Mouse (Mus musculus) heart, postnatal 25 days (tissue): ENCODE measurements around the gene 2410131K14Rik. TPM values are rescaled to one million over a fixed set of nuclear protein-coding genes. Genes with fewer than 3 reads are reported as not detected.
A peak's percentile ranks its signal among the peaks of the same experiment; 100 is the strongest.

Source experiments
- DNase-seq: peaks from one replicate; pipeline ENCODE4 v3.0.0; 2022; ENCODE audit warnings: low spot score
- intact Hi-C: fragments of 180-260 bp; cut with DNase I; formaldehyde crosslinking; loops from one replicate; pipeline ENCODE4 v1.15.1; 2025
- total RNA-seq, 2 experiments: library from RNA; stranded (reverse); gene quantifications; 2 replicates each; pipeline ENCODE4 v1.2.3; 2021

2410131K14Rik gene
- total RNA-seq, 2 experiments from 2014 or later, result 7.4 to 8.8 TPM

DNA sequence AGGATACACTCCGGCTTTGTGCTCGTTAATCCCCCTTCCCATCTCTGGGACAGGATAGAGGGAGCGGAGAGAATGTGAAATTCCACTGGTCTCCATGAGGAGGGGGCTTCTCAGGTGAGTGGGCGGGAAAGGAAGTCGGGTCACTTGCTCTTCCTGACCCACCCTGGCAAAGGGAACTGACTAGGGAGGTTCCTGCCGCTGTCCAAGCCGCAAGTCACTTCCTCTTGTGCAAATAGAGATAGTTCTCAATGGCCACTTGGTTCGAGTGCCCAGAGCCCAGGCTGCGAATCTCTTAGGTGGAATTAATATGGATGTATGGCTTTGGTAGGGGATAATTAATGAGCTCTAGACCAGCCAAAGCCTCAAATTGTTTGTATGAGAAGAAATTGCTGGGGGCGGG is 15.0 kb downstream of the 2410131K14Rik start:
- intact Hi-C loops, result no loop called here
- no peak for DNase-seq

DNA sequence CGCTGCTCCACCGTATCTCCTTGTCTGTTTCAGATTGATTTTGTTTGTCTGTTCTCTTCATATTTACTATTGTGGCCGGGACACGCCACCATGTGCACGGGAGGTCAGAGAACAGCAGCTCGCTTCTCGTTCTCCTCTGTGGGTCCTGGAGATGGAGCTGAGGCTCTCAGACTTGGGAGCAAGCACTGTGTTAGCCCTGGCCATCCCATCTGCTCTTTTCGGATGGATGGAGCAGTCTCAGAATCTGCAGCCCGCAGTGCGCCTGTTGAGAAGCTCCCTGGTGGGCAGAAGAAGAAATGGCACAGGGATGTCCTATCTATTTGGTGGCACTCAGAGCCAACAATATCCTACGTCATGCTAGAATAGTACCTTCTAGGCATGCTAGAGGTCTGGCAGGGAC is 15.6 kb downstream of the 2410131K14Rik start:
- no peak for DNase-seq
- intact Hi-C loops, result no loop called here

DNA sequence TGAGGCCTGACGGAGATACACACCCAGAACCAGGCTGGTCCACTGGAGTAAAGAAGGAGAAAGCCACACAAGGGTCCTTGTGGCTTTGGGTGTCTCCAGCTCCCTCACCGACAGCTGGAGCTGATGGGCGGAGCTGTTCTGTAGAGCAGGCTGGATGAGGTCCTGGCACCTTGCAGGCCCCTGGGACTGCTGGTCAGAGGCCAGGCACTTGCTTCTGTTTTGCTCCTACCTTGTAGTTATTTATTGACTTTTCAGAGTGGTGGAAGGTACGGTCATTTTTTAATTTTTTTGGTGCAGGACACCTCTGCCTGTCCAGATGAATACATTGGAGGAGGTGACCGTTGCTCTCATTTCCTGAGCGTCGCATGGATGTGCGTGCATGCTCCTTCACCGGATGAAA is 16.2 kb downstream of the 2410131K14Rik start:
- intact Hi-C loops, result no loop called here

DNA sequence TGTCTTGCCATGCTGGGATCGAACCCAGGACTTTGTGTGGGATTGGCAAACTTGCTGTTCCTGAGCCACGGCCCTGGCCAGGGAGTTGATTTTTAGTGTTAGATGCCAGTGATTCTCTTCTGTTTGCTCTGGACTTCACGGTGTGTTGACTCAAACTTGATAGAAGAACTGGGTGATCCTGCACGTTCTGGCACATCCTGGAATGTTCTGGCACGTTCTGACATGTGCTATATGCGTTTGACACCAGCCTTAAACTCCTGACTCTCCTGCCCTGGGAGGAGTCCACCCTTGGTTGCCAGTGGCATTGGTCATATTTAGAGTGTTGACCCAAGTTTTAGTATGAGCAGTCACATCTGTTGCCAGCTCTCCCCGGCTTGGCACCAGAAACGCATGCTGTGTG is 17.4 kb downstream of the 2410131K14Rik start:
- DNase-seq, result no peak
- intact Hi-C loops, result no loop called here

More for the DNA sequence above, 16.2 kb downstream of the 2410131K14Rik start:
- DNase-seq, result no peak

DNA sequence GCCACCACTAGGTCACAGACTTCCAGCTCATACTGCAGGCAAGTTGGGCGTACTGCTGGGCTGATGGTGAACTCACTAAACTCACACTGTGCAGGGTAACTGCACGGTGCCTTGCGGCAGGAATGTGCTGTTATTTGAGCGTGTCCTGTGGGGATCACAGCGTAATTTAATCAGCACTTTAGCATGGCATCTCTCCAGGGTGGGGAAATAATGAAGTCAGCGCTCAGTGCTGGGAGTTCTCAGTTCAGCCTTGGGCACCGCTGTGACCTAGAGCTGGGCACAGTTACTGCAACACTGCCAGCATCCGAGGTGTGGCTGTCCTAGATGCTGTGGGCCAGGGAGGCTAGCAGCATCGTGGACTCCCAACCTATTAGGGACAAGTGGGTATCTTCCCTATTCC is 19.3 kb downstream of the 2410131K14Rik start:
- no peak for DNase-seq
- intact Hi-C loops, result no loop called here

DNA sequence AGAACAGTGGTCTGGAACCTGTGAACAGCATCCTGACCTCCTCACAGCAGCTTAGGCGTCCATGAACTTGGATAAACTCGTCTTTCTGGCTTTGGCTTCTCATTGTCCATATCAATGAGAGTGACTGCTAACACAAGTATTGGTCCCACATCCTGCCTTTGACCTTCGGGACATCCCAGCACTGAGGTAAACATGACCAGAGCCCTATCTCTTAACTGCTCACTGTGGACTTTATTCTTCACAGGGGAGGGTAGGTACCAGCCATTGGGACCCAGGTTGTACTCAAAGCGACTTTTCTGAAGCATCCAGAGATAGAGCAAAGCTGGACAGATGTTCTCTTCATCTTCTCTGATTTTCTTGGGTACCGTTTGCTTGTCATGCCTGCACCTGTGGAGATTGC is 20.3 kb downstream of the 2410131K14Rik start:
- no peak for DNase-seq
- intact Hi-C loops, result loop anchor here (5.0 kb wide), 1 partner anchor 497 kb away; no protein-coding TSS in a partner anchor

DNA sequence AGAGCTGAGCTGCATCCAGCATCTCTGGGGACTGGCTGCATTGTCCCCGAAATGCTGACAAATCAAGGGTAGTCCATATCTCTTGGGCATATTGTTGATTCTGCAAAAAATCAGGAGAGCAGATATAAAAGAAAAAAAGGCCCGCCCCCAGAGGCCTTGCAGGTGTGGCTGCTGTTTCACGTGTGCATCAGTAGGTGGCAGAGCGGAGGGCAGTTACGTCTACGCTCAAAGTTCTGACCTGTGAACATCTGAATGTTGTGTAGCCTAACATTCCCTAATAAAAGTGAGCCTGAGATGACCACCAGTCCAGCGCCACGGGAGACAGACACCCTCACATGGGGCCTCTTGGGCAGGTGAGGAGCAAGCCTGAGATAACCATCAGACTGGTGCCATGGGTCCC is 21.3 kb downstream of the 2410131K14Rik start:
- intact Hi-C loops, result loop anchor here (5.0 kb wide), 1 partner anchor 496 kb away; no protein-coding TSS in a partner anchor
- DNase-seq, result no peak

DNA sequence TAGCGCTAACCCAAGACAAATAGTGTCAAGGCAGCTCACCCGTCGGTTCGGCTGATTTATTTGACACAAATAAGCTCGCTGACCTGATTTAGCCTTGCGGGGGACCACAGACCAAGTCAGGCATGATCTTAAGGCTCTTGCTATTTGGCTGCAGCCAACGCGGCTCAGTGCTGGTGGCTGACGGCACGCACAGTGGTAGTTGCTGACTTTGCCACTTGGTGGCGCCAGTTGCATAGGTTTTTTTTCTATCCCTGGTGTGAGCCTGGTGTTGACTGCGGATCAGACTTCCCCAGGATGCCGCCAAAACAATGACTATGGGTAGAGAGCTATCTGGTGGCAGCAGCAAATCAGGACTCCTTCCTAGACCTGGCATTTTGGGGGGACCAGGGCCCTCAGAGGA is 24.0 kb downstream of the 2410131K14Rik start:
- DNase-seq, result peak; percentile 68
- intact Hi-C loops, result loop anchor here (1.0 to 5.0 kb wide), 6 partner anchors 46 to 493 kb away; partner anchors contain the start of gene Med13l

DNA sequence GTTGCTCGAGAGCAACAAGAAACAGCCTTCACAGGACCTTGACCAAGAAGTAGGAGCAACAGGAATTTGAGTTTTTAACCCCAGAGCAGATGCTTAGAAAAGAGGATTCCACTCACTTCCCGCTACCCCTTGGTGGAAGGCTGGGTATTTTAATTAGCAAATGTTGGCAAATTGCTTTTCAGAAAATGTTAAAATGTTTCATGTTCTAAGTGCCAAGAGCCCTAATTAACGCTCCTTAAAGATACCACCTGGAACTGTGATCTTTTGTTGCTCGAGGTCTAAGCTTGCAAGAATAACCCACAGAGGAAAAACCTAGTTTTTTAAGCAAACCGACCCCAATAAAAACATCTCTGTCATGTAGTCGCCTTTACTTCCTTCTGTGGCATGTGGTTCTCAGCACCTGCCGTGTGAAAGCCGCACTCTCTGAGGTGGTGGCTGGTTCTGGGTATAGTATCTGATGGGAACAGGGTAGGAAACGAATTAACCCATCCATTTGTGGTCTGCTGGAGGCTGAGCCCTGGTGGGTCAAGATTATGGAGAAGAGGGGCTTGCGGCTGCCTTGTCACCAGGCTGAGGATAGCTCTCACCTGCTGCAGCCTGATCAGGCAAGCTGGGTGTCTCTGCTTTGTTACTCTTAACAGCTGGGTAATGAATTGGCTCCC is 26.6 kb downstream of the 2410131K14Rik start:
- intact Hi-C loops, result loop anchor here (2.0 kb wide), 1 partner anchor 321 kb away; no protein-coding TSS in a partner anchor
- no peak for DNase-seq

DNA sequence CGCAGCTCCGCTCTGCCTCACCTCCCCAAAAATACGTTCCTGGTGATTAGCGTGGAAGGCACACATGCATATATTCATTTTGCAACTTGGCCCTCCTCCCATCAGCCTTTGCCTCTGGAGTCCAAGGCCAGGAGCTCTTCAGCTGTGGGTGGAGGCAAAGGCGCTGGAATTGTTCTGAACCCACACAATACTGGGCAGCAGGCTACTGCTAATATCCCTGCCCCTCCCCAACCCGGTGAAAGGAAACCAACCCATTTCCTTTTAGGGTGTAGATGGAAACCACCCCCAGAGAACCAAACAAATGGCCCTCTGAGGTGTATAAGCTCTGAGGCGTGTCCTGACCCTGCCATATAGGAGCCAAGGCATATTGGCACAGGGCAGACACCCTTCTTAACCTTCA is 28.4 kb downstream of the 2410131K14Rik start:
- intact Hi-C loops, result no loop called here
- no peak for DNase-seq

DNA sequence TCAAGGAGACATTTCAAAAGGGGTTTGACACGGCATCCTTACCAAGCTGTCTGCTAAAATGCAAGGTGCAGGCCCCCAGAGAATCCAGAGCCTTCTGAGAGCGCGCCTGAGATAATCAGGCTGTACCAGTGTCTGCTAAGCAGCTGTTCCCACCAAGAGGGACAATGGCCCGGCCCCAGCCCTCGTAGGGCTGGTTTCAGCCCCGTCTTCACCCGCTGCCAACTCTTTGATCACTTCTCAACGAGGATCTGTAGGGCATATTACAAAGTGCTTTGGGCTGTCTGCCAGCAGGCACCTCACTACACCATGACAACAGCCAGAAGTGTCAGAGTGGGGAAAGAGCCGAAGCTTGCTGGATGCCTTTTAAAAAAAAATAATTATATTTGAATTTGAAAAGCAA is 29.5 kb downstream of the 2410131K14Rik start:
- no peak for DNase-seq
- intact Hi-C loops, result no loop called here

DNA sequence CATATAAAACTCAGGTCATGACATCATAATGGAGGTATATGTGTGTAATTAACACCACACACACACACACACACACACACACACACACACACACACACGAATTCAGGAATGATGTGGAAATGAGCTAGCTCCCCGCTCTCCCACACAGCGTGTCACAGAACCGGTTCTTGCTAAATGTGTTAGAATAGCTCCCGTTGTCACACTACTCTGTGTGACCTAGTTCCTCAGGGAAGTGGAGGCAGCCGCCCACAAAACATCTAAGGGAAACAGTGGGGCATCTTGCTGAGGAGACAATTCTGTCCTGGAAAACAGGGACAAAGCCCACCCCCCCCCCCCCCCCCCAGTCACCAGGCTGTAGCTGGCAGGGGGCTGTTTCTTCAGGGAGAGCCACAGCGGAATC is 31.3 kb downstream of the 2410131K14Rik start:
- DNase-seq, result no peak
- intact Hi-C loops, result no loop called here

DNA sequence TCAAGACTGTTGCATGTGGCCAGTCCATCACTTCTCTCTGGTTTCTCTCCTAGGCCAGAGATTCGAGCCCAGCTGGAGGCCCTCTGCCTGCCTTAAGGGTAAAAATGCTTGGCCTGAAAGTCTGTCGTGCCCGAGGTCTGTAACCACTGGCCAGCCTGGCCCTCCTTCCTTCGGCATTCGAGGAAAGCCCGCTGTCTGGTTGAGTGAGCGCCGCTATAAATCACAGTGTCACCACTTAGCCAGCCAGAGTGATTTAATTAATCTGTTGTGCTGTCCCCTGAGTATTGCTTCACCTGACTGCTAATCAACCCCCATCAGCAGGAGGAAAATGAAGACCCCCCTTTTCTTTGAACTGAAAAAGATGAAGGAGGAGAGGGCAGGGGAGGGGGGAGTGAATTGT is 31.7 kb downstream of the 2410131K14Rik start:
- intact Hi-C loops, result no loop called here
- no peak for DNase-seq

DNA sequence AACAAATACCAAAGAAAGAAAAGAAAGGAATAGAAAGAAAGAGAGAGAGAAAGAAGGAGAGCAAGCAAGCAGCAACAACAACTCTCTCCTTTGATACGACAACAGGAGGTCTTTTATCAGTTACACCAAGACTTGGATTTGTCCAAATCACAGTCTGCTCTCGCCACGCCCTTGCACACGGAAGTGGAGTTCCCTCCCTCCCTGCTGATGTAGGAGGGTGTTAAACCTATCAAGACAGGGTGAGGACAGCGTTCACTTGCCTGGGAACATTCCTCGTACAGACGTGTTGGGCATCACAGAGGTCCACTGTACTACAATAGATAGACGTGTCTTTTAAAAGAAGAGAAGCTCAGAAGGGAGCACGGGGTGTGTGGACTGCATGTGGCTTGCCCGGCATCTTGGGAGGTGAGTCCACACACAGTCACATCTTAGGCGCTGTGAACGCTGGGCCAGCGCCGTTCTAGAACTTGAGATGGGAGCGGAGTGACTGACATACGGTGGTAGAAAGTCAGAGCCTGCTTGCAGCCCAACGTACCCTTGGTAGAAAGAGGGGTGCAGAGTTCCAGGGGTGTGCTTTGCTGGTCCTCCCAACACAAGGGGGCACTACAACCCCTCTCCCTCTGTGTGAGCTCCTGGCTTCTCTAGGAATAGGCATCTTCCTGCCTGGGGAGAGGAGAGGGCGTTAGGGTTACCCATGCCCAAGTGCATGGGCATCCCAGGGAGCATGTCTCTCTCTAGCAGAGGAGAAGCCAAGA is 32.9 kb downstream of the 2410131K14Rik start:
- intact Hi-C loops, result no loop called here
- DNase-seq, result no peak

DNA sequence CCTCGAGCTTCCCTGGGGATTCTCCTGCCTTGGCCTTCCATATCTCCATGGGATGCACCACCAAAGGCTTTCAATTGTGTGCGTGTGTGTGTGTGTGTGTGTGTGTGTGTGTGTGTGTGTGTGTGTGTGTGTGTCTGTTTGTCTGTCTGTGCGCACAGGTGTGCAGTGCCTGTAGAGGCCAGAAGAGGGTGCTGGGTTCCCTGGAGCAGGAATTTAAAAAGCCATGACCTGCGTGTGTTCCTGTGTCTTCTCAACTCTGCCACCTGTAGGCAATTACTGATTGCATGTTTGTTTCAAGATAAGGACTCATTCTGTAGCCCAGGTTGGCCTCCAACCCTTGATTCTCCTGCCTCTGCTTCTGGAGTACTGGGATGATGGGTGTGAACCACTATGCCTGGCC is 46.4 kb downstream of the 2410131K14Rik start:
- no peak for DNase-seq
- intact Hi-C loops, result no loop called here

DNA sequence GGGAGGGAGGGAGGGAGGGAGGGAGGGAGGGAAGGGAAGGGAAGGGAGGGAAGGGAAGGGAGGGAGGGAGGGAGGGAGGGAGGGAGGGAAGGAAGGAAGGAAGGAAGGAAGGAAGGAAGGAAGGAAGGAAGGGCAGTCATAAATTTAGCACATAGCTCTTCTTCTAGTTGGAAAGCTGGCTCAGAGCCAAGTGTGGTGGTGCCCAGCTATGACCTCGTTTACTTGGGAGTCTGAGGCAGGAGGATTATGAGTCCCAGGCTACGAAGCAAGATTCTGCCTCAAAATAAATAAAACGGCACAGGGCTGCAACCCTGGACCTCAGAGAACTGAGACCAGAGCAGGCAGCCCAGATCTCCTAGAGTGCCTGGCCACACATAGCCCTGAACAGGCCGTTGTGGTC is 47.4 kb downstream of the 2410131K14Rik start:
- no peak for DNase-seq
- intact Hi-C loops, result no loop called here

DNA sequence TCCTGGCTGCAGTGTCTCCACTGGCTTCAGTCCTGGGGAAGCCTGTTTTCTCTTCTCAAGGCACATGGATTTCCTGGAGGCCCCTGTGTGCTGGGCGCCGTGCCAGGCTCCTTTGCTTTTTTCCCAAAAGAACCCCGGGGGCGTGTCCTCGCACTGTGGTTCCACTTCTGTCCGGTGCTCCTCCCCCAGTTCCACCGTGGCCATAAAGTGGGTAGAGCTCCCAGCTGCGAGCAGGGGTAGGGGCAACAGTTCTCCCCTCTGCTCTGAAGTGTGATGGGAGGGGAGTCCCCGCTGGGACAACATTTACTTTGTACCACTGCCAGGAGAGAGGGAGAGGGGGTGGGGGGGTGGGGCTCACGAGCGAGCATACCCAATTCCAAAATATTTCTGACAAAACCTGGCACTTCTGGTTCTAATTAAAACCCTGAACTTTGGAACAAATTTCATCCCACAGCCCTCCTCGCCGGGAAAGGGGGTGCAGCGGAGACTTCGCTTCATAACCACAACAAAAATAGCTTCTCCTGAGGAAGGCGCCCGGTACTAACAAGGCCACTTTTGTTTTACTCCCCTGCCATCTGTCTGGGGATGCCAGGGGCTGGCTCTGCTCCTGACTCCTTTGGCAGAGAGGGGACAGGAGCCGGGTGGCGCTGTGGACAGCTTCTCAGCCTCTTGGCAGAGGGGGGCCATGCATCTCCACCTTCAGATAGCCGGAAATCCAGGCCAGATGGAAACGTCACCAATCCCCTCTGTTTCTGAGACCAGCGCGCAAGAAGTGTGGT is 49.2 kb downstream of the 2410131K14Rik start:
- intact Hi-C loops, result no loop called here
- peak; percentile 93 for DNase-seq

DNA sequence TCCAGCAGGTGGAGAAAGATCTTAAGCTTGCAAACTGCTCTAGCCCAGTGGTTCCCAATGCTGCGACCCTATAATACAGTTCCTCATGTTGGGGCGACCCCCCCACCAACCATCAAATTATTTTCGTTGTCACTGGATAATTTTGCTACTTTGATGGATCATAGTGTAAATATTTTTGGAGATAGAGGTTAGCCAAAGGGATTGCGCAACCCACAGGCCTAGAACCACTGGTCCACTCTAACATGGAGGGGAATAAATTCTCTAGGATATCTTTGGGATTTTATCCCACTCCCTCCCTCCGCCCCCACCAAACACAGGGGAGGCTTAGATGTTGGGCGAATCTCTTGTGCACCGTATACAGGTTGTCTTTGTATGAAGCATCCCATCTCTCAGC is 49.8 kb downstream of the 2410131K14Rik start:
- DNase-seq, result no peak
- intact Hi-C loops, result no loop called here

DNA sequence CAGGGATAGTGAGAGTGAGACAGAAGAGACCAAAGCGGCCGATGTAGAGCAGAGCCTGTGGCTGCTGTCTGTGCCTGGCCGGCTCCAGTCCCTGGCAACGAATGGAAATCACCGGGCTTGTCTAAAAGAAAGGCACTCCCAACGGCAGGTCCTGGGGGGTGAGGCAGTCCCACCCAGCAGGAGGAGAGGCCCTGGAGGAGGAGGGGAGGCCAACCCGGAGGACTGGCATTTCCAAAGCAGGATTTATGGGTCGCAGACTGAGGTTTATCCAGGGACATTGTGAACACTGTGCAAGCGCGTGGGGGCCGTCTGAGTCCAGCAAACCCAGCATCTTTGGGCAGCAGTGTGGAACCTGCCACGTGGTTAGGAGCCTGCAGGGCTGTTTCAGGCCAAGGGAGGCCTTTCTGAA is 52.3 kb downstream of the 2410131K14Rik start:
- DNase-seq, result no peak
- intact Hi-C loops, result no loop called here

DNA sequence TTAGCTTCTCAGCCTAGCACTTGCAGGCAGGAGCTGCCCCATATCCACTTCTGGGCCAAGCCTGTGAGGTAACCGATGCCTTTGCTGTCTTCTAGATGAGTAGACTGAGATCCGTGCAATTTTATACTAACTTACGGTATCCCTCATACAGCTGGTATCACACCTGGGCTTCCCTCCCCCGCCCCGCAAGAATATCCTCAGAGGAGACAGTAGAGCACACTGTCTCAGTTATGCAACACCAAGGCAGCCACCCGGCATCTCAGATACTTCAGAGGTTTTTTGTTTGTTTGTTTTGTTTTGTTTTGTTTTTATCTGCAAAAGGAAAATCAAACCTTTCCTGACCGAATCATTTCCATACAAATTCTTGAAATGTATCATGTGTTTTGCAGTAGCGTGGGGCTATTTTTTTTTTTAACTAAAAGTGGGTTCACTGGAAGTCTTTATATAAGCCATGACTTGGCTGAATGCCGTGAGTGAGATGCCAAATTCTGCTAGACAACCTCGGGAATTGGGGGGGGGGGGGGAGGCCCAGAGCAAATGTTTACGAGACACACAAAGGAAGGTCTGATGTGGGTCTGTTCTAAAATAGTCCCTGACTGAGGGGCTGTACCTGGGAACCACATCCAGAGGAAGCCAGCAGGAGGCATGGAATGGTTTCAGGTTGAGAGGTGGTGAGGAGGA is 54.8 kb downstream of the 2410131K14Rik start:
- no peak for DNase-seq
- intact Hi-C loops, result no loop called here
